Mouse (Mus musculus) ovary, postnatal 14 days (tissue): ENCODE results near the gene Kdm4a.

Experiments used
- DNase-seq: peaks from one replicate; pipeline ENCODE4 v3.0.0; 2022; ENCODE audit warnings: low spot score

Kdm4a gene

GRCm38 (mm10) chr4:118115132-118115531 lies 64.7 kb downstream of the Kdm4a start:
- DNase-seq: no peak

- DNase-seq: no peak
These were observed 67.2 kb downstream of the Kdm4a start for GRCm38 (mm10) chr4:118112601-118113000.

- no peak for DNase-seq
These were observed 70.2 kb downstream of the Kdm4a start for GRCm38 (mm10) chr4:118109649-118110048.

GRCm38 (mm10) chr4:118108779-118109178 lies 71.1 kb downstream of the Kdm4a start:
- no peak for DNase-seq

GRCm38 (mm10) chr4:118105256-118106053 lies 74.4 kb downstream of the Kdm4a start:
- DNase-seq: no peak

- DNase-seq: no peak
These were observed 76.5 kb downstream of the Kdm4a start for GRCm38 (mm10) chr4:118103280-118103830.

GRCm38 (mm10) chr4:118101497-118101896 lies 78.3 kb downstream of the Kdm4a start:
- no peak for DNase-seq

- DNase-seq: no peak
These were observed 80.0 kb downstream of the Kdm4a start for GRCm38 (mm10) chr4:118099637-118100364.

- no peak for DNase-seq
These were observed 81.3 kb downstream of the Kdm4a start for GRCm38 (mm10) chr4:118098571-118098970.

GRCm38 (mm10) chr4:118096069-118096468 lies 83.8 kb downstream of the Kdm4a start:
- no peak for DNase-seq

- DNase-seq: no peak
These were observed 86.9 kb downstream of the Kdm4a start for GRCm38 (mm10) chr4:118092784-118093457.

- no peak for DNase-seq
These were observed 89.4 kb downstream of the Kdm4a start for GRCm38 (mm10) chr4:118090449-118090848.

- no peak for DNase-seq
These were observed 89.9 kb downstream of the Kdm4a start for GRCm38 (mm10) chr4:118089939-118090338.

GRCm38 (mm10) chr4:118088771-118089170 lies 91.1 kb downstream of the Kdm4a start:
- DNase-seq: no peak
